Mouse (Mus musculus) heart, postnatal 0 days (tissue): ENCODE measurements around the gene Traf3ip2. TPM values are rescaled to one million over a fixed set of nuclear protein-coding genes. Genes with fewer than 3 reads are reported as not detected.

Experiments used
- ATAC-seq: fragments of 200-750 bp; cut with Nextera tagmentation; 2 replicates; pipeline ENCODE4 v1.8.0; 2017; ENCODE audit warnings: low read depth, moderate number of reproducible peaks, moderate library complexity; ENCODE audit not compliant: insufficient read depth
- DNase-seq: peaks from one replicate; pipeline ENCODE4 v3.0.0-alpha.2; 2016; ENCODE audit warnings: low spot score
- H3K27ac ChIP-seq: fragments of 300-500 bp; sonication (generic); 2 replicates; pipeline ENCODE4 v1.5.1; 2014; ENCODE audit warnings: low read depth, mild to moderate bottlenecking
- H3K27me3 ChIP-seq: fragments of 300-500 bp; sonication (generic); 2 replicates; pipeline ENCODE4 v1.6.1; 2014; ENCODE audit warnings: low read length, mixed read lengths; ENCODE audit not compliant: control insufficient read depth, insufficient read depth
- H3K36me3 ChIP-seq: fragments of 300-500 bp; sonication (generic); replicated peaks from 2 replicates; pipeline ENCODE4 v1.6.1; 2014; ENCODE audit warnings: low read length, mixed read lengths; ENCODE audit not compliant: control insufficient read depth, insufficient read depth
- H3K4me1 ChIP-seq: fragments of 300-500 bp; sonication (generic); 2 replicates; pipeline ENCODE4 v1.6.1; 2014; ENCODE audit warnings: antibody characterized with exemption; ENCODE audit not compliant: control insufficient read depth, insufficient read depth
- H3K4me2 ChIP-seq: fragments of 300-500 bp; sonication (generic); 2 replicates; pipeline ENCODE4 v1.6.1; 2014; ENCODE audit warnings: low read depth, mild to moderate bottlenecking, low read length, moderate library complexity
- H3K4me3 ChIP-seq: fragments of 300-500 bp; sonication (generic); 2 replicates; pipeline ENCODE4 v1.5.1; 2014; ENCODE audit warnings: low read depth, low read length
- H3K9ac ChIP-seq: fragments of 300-500 bp; sonication (generic); replicated peaks from 2 replicates; pipeline ENCODE4 v1.6.1; 2014; ENCODE audit warnings: low read depth, low read length, mixed read lengths
- H3K9me3 ChIP-seq: fragments of 300-500 bp; sonication (generic); replicated peaks from 2 replicates; pipeline ENCODE4 v1.6.1; 2016; ENCODE audit warnings: low read length; ENCODE audit not compliant: control insufficient read depth
- CTCF ChIP-seq: IDR thresholded peaks from 2 replicates; pipeline ENCODE4 v1.5.1; 2016; ENCODE audit warnings: antibody characterized with exemption, control low read depth, low read depth
- EP300 ChIP-seq: IDR thresholded peaks from 2 replicates; pipeline ENCODE4 v1.6.1; 2016; ENCODE audit warnings: antibody characterized with exemption, low read depth
- WGBS: fragments of 180-500 bp; shearing (Covaris S2); extraction: QIAGEN DNeasy Blood & Tissue Kit; methylation state at CpG from one replicate; pipeline ENCODE4 v1.1.7; 2014; 5-methylcytosine and 5-hydroxymethylcytosine counted together
- polyA plus RNA-seq: library from polyadenylated mRNA; unstranded; fragments of >200 nt; fragmentation: Nextera tagmentation; extraction: Ambion mirVana; gene quantifications from 2 replicates; pipeline ENCODE4 v1.2.1, GENCODE M21; 2015
- total RNA-seq: library from RNA; depleted of rRNA; stranded (reverse); fragments of >200 nt; gene quantifications from 2 replicates; pipeline ENCODE4 v1.2.3, GENCODE M21; 2014; ENCODE audit warnings: low replicate concordance

Traf3ip2 gene
- total and polyA plus RNA-seq, 2 experiments from 2014 or later = 6.4 to 9.9 TPM

DNA sequence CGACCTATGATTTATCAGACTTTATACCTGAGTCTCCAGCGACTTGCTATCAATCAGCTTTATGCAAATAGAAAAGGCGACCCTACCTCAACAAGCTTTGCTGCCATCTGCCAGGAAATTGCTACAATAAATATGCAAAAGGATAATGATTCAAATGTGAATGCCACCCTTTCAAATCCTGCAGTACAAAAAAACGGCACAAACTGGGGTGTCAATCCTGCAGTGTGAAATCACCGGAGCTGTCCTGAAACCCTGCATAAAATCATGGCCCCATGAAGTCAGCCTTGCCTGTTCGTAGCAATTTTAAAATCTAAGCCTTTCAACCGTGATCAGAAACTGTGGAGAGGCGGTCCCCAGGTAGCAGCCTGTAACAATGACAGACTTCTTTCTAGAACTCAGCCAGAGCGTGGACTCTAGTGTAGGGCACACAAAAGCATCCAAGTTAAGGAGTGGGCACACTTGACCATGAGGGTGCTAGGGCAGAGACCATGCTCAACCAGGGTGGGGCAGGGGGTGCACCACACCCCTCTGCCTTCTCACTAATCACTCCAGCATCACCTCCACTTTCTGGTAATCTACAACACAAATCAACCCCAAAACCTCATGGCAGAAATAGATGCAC lies 40.6 kb upstream of the Traf3ip2 start:
- no peaks in the 10 kb centered on the region for H3K9me3 ChIP-seq
- no peak overlapping the region for H3K4me2 ChIP-seq
- no peak for TF ChIP-seq EP300
- TF ChIP-seq CTCF = no peak
- H3K4me1 ChIP-seq = peaks cover 22% of the 10 kb centered on the region
- no peaks in the 10 kb centered on the region for H3K27me3 ChIP-seq
- no peak overlapping the region for H3K9ac ChIP-seq
- no peak for DNase-seq
- no peak overlapping the region for H3K27ac ChIP-seq
- ATAC-seq = no peak
- H3K4me3 ChIP-seq = no peak overlapping the region
- 81% methylated on average over 9 of the region's 9 CpGs for WGBS
- H3K36me3 ChIP-seq = no peaks in the 10 kb centered on the region

- Histone ChIP-seq H3K4me1 (peaks cover 22% of the 10 kb centered on the region), H3K4me2 (no peak overlapping the region), H3K9me3 (no peaks in the 10 kb centered on the region), H3K27ac (no peak overlapping the region), H3K4me3 (no peak overlapping the region), H3K27me3 (no peaks in the 10 kb centered on the region), H3K36me3 (no peaks in the 10 kb centered on the region), H3K9ac (no peak overlapping the region)
- WGBS = 58% methylated on average over 6 of the region's 6 CpGs
- peak; percentile 24; the same call in 1 of the 2 replicates for ATAC-seq
- DNase-seq = no peak
- no peak for TF ChIP-seq EP300
- no peak for TF ChIP-seq CTCF
These were observed 40.1 kb upstream of the Traf3ip2 start for GRCm38 (mm10) chr10:39572672-39573051.

GRCm38 (mm10) chr10:39576466-39576865 lies 36.3 kb upstream of the Traf3ip2 start:
- Histone ChIP-seq H3K36me3 (no peaks in the 10 kb centered on the region), H3K4me2 (no peak overlapping the region)
- TF ChIP-seq EP300 (no peak), CTCF (no peak)

GRCm38 (mm10) chr10:39580477-39580876 lies 32.3 kb upstream of the Traf3ip2 start:
- H3K4me1 ChIP-seq = no peaks in the 10 kb centered on the region
- ATAC-seq (no peak), DNase-seq (no peak)
- H3K9me3 ChIP-seq = no peaks in the 10 kb centered on the region
- H3K4me3 ChIP-seq = no peak overlapping the region
- H3K4me2 ChIP-seq = no peak overlapping the region
- H3K27me3 ChIP-seq = no peaks in the 10 kb centered on the region
- no peak for TF ChIP-seq EP300
- no peak for TF ChIP-seq CTCF
- H3K36me3 ChIP-seq = no peaks in the 10 kb centered on the region
- 80% methylated on average over 8 of the region's 8 CpGs for WGBS
- no peak overlapping the region for H3K27ac ChIP-seq
- no peak overlapping the region for H3K9ac ChIP-seq

More at GRCm38 (mm10) chr10:39576466-39576865, 36.3 kb upstream of the Traf3ip2 start:
- 87% methylated on average over 6 of the region's 6 CpGs for WGBS
- no peak for ATAC-seq
- DNase-seq = no peak
- H3K27ac ChIP-seq = no peak overlapping the region
- H3K4me3 ChIP-seq = no peak overlapping the region
- no peaks in the 10 kb centered on the region for H3K27me3 ChIP-seq
- no peaks in the 10 kb centered on the region for H3K4me1 ChIP-seq
- H3K9ac ChIP-seq = no peak overlapping the region
- no peaks in the 10 kb centered on the region for H3K9me3 ChIP-seq

DNA sequence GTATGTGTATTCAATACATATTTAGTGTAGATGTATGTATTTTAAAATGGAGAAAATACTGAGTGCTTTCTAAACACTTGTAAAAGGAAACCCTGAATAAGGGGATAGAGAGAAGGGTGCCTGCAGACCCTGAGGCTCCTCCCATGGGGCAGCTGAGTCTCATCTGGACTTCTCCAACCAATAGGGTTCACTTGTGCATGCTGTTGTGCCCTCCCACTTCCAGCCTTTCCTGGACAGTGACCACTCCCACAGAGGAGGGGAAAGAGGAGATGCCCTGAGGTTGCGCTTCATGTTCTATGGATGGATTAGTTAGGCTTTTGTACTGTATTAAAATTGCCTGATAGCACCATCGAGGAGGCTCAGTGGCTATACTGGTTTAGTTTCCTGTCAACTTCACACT lies 30.3 kb upstream of the Traf3ip2 start:
- no peaks in the 10 kb centered on the region for H3K9me3 ChIP-seq
- no peak overlapping the region for H3K4me2 ChIP-seq
- no peaks in the 10 kb centered on the region for H3K27me3 ChIP-seq
- no peak overlapping the region for H3K27ac ChIP-seq
- no peaks in the 10 kb centered on the region for H3K4me1 ChIP-seq
- no peaks in the 10 kb centered on the region for H3K36me3 ChIP-seq
- H3K9ac ChIP-seq = no peak overlapping the region
- no peak overlapping the region for H3K4me3 ChIP-seq
- DNase-seq = no peak
- TF ChIP-seq EP300 (no peak), CTCF (no peak)
- WGBS = 81% methylated on average over 2 of the region's 2 CpGs
- no peak for ATAC-seq

- no peak overlapping the region for H3K27ac ChIP-seq
- TF ChIP-seq EP300 (no peak), CTCF (no peak)
- H3K4me3 ChIP-seq = no peak overlapping the region
- ATAC-seq (no peak), DNase-seq (no peak)
- H3K4me2 ChIP-seq = no peak overlapping the region
- no peaks in the 10 kb centered on the region for H3K4me1 ChIP-seq
- no peaks in the 10 kb centered on the region for H3K27me3 ChIP-seq
- no peaks in the 10 kb centered on the region for H3K9me3 ChIP-seq
- 89% methylated on average over 12 of the region's 12 CpGs for WGBS
- H3K9ac ChIP-seq = no peak overlapping the region
- H3K36me3 ChIP-seq = no peaks in the 10 kb centered on the region
These were observed 29.0 kb upstream of the Traf3ip2 start for GRCm38 (mm10) chr10:39583718-39584117.
